32 mouse cellular contexts compared by ENCODE assay signal in genomic region chr4:44830609-44831008, GRCm38 (mm10).
"Had no signal": no experiment of that assay in that cellular context is flagged by ENCODE, and none has a peak within 500 bp of the region (broad histone marks: within the 10 kb centered on the region; RNA-seq: fewer than 3 reads in every experiment).

No protein-coding gene starts in this region.

- DNase-seq: left cerebral cortex, postnatal 4 days; liver; liver, embryonic 13.5 days; liver, postnatal 0 days; lung, adult 18-20 months; lung, adult 2 months; lung, embryonic 14.5 days; lung, postnatal 10 days; lung, postnatal 14 days; lung, postnatal 36 days; lung, postnatal 4 days; midbrain, embryonic 14.5 days had no signal

- H3K9ac ChIP-seq: limb, embryonic 12.5 days; limb, embryonic 13.5 days; limb, embryonic 15.5 days; liver, embryonic 12.5 days; liver, embryonic 13.5 days; liver, embryonic 14.5 days; liver, embryonic 15.5 days; liver, postnatal 0 days; lung, embryonic 14.5 days; lung, embryonic 15.5 days; midbrain, embryonic 12.5 days; midbrain, embryonic 13.5 days; midbrain, embryonic 15.5 days had no signal

- H3K36me3 ChIP-seq: limb, embryonic 10.5 days; limb, embryonic 12.5 days; limb, embryonic 13.5 days; limb, embryonic 15.5 days; liver, embryonic 12.5 days; liver, embryonic 13.5 days; liver, embryonic 15.5 days; lung, embryonic 15.5 days; midbrain, embryonic 10.5 days; midbrain, embryonic 12.5 days; midbrain, embryonic 13.5 days; midbrain, embryonic 15.5 days had no signal

- ATAC-seq: liver, embryonic 12.5 days; liver, postnatal 0 days; lung, postnatal 0 days; midbrain, embryonic 13.5 days; midbrain, embryonic 15.5 days; midbrain, embryonic 16.5 days had no signal

- H3K4me2 ChIP-seq: limb, embryonic 12.5 days; limb, embryonic 13.5 days; limb, embryonic 15.5 days; liver, embryonic 11.5 days; liver, embryonic 12.5 days; liver, embryonic 13.5 days; liver, embryonic 15.5 days; lung, embryonic 14.5 days; lung, embryonic 15.5 days; midbrain, embryonic 11.5 days; midbrain, embryonic 12.5 days; midbrain, embryonic 13.5 days; midbrain, embryonic 15.5 days had no signal

- H3K9me3 ChIP-seq: limb, embryonic 10.5 days; limb, embryonic 12.5 days; limb, embryonic 13.5 days; limb, embryonic 15.5 days; liver, embryonic 12.5 days; liver, embryonic 13.5 days; liver, embryonic 15.5 days; lung, embryonic 15.5 days; megakaryocyte, embryonic 14.5 days; midbrain, embryonic 10.5 days; midbrain, embryonic 12.5 days; midbrain, embryonic 13.5 days; midbrain, embryonic 15.5 days had no signal

- H3K27ac ChIP-seq: left cerebral cortex, adult 2 months; limb, embryonic 10.5 days; limb, embryonic 12.5 days; limb, embryonic 13.5 days; limb, embryonic 15.5 days; liver, embryonic 12.5 days; liver, embryonic 13.5 days; liver, embryonic 14.5 days; liver, embryonic 15.5 days; lung, embryonic 15.5 days; macrophage; midbrain, embryonic 10.5 days; midbrain, embryonic 12.5 days; midbrain, embryonic 13.5 days; midbrain, embryonic 15.5 days had no signal

- H3K4me3 ChIP-seq: left cerebral cortex, adult 2 months; limb, embryonic 10.5 days; limb, embryonic 12.5 days; limb, embryonic 13.5 days; limb, embryonic 15.5 days; liver, embryonic 12.5 days; liver, embryonic 13.5 days; liver, embryonic 15.5 days; lung, embryonic 15.5 days; megakaryocyte, embryonic 14.5 days; midbrain, embryonic 10.5 days; midbrain, embryonic 12.5 days; midbrain, embryonic 13.5 days; midbrain, embryonic 15.5 days; myocyte had no signal

- H3K4me1 ChIP-seq: limb, embryonic 10.5 days; limb, embryonic 12.5 days; limb, embryonic 13.5 days; limb, embryonic 15.5 days; liver, embryonic 12.5 days; liver, embryonic 13.5 days; liver, embryonic 15.5 days; lung, embryonic 15.5 days; megakaryocyte, embryonic 14.5 days; midbrain, embryonic 10.5 days; midbrain, embryonic 12.5 days; midbrain, embryonic 13.5 days; midbrain, embryonic 15.5 days had no signal

- H3K27me3 ChIP-seq: limb, embryonic 12.5 days; limb, embryonic 13.5 days; limb, embryonic 15.5 days; liver, embryonic 12.5 days; liver, embryonic 13.5 days; liver, embryonic 15.5 days; lung, embryonic 15.5 days; megakaryocyte, embryonic 14.5 days; midbrain, embryonic 13.5 days; midbrain, embryonic 15.5 days had no signal
